Mouse (Mus musculus) urinary bladder, postnatal 10 days (tissue): ENCODE data around the gene Idi2.
"Not testable (repeated sequence)": the region's sequence is repeated elsewhere in the genome, so short reads cannot be mapped to it uniquely, and the experiment has no call there.

Experiments
- DNase-seq: peaks from one replicate; pipeline ENCODE4 v3.0.0; 2022; ENCODE audit warnings: low spot score

Gene Idi2

GRCm38 (mm10) chr13:8997221-8997620 is 44.6 kb downstream of the Idi2 start:
- DNase-seq, result not testable (repeated sequence)

- no peak for DNase-seq
These were observed 46.8 kb downstream of the Idi2 start for GRCm38 (mm10) chr13:8999464-8999863.

- DNase-seq, result no peak
These were observed 50.6 kb downstream of the Idi2 start for GRCm38 (mm10) chr13:9003306-9003705.
